8 mouse cellular contexts compared by ENCODE assay signal in the genomic region with DNA sequence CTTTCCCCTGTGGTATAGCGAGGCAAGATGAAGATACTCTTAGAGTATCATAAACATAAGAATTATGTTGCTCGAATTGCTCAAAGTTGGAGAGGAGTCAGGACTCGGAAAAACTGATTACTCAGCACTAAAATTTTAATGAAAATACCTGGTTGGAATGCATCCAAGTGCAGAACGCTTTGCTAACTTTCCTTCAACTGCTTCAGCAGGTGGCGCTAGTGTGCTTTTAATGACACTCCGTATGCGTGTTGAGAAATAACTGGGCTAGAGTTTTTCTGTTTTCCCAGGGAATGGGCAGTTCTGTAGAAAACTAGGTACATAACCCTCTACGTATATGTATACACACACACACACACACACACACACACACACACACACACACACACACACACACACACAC.
DNase-seq lines count a peak whose midpoint lies in the region; ATAC-seq and TF ChIP-seq lines count a peak whose summit lies in the region.

No protein-coding gene starts in this region.

- no peaks in the 10 kb centered on the region for H3K9me3 ChIP-seq in forebrain, embryonic 15.5 days
- H3K9me3 ChIP-seq in midbrain, postnatal 0 days (ENCODE audit: low read length): no peaks in the 10 kb centered on the region

- no peaks in the 10 kb centered on the region for H3K27me3 ChIP-seq in forebrain, embryonic 15.5 days
- no peaks in the 10 kb centered on the region for H3K27me3 ChIP-seq in midbrain, postnatal 0 days (ENCODE audit: insufficient read depth, low read length)

- intact Hi-C loops in left cerebral cortex, postnatal 14 days (cut with DNase I): loop anchor here (1.0 to 10.0 kb wide), 3 partner anchors 128 to 1268 kb away; a partner anchor contains a TSS

- peak; percentile 5 for DNase-seq in ovary, postnatal 10 days (ENCODE audit: low spot score)
- DNase-seq in ovary, adult 18-20 months (ENCODE audit: low spot score): no peak
- DNase-seq in cerebellum, adult 11 months: peak; percentile 78
- DNase-seq in kidney, adult 11 months: peak; percentile 4
- peak; percentile 56 to 83 for DNase-seq in left cerebral cortex, postnatal 14 days (ENCODE audit: low spot score in 2 of 2)
- DNase-seq in midbrain, postnatal 0 days (ENCODE audit: low spot score): peak; percentile 95

- H3K9ac ChIP-seq in forebrain, embryonic 15.5 days (replicated peaks): no peak overlapping the region
- H3K9ac ChIP-seq in midbrain, postnatal 0 days (replicated peaks; ENCODE audit: low read length, poor library complexity, severe bottlenecking): no peak overlapping the region

- H3K4me2 ChIP-seq in forebrain, embryonic 15.5 days (replicated peaks): no peak overlapping the region
- H3K4me2 ChIP-seq in midbrain, postnatal 0 days (ENCODE audit: low read depth, low read length, poor library complexity, severe bottlenecking): no peak overlapping the region

- 0 out of 2 replicates have a peak, but pooled peaks have one; percentile 76 for ATAC-seq in forebrain, embryonic 15.5 days (replicated peaks)
- peak; percentile 52; the same call in 1 of the 2 replicates for ATAC-seq in midbrain, postnatal 0 days (ENCODE audit: low FRiP score)
- ATAC-seq in monocyte, adult 5-6 weeks (replicated peaks; ENCODE audit: insufficient number of reproducible peaks, low FRiP score, low TSS enrichment, poor library complexity, severe bottlenecking): no peak

- no peaks in the 10 kb centered on the region for H3K36me3 ChIP-seq in forebrain, embryonic 15.5 days
- no peaks in the 10 kb centered on the region for H3K36me3 ChIP-seq in midbrain, postnatal 0 days (ENCODE audit: insufficient read depth, low read length)

- H3K4me3 ChIP-seq in forebrain, embryonic 15.5 days: no peak overlapping the region
- H3K4me3 ChIP-seq in midbrain, postnatal 0 days (ENCODE audit: low read depth, low read length): no peak overlapping the region

- 13% methylated on average over 8 of the region's 8 CpGs for WGBS in forebrain, embryonic 15.5 days
- WGBS in midbrain, postnatal 0 days: 14% methylated on average over 8 of the region's 8 CpGs

- H3K4me1 ChIP-seq in forebrain, embryonic 15.5 days: no peaks in the 10 kb centered on the region
- H3K4me1 ChIP-seq in midbrain, postnatal 0 days (ENCODE audit: insufficient read depth, low read length): no peaks in the 10 kb centered on the region

- peak; percentile 91 for TF ChIP-seq CTCF in midbrain, postnatal 0 days (IDR thresholded peaks at IDR 0.05)

- no peak overlapping the region for H3K27ac ChIP-seq in forebrain, embryonic 15.5 days (replicated peaks)
- H3K27ac ChIP-seq in midbrain, postnatal 0 days (ENCODE audit: low read depth, low read length): no peak overlapping the region
